Mouse (Mus musculus): ENCODE measurements around the gene Cacna2d3. TPM values are rescaled to one million over a fixed set of nuclear protein-coding genes. Genes with fewer than 3 reads are reported as not detected.

The Cacna2d3 gene
- polyA plus RNA-seq, 1 experiment from 2014 or later = 2.0 TPM

GRCm38 (mm10) chr14:29385500-29385899, 336.2 kb downstream of the Cacna2d3 start:
- ATAC-seq (ENCODE audit: insufficient number of reproducible peaks, low FRiP score, low TSS enrichment, low read depth) = no peak
- H3K36me3 ChIP-seq (ENCODE audit: control insufficient read depth, insufficient read depth, low read length) = no peaks in the 10 kb centered on the region
- H3K4me2 ChIP-seq (ENCODE audit: low read depth, severe bottlenecking) = no peak overlapping the region
- H3K27ac ChIP-seq (replicated peaks; ENCODE audit: low read depth, low read length) = no peak overlapping the region
- H3K9me3 ChIP-seq (ENCODE audit: control insufficient read depth, low read length) = no peaks in the 10 kb centered on the region
- no peaks in the 10 kb centered on the region for H3K4me1 ChIP-seq (ENCODE audit: control insufficient read depth, insufficient read depth, low read length)
- H3K27me3 ChIP-seq (ENCODE audit: control insufficient read depth, insufficient read depth, low read length) = no peaks in the 10 kb centered on the region
- H3K4me3 ChIP-seq (ENCODE audit: low read depth, low read length) = no peak overlapping the region
- no peak overlapping the region for H3K9ac ChIP-seq (ENCODE audit: low read length)
- DNase-seq (ENCODE audit: low spot score) = no peak

GRCm38 (mm10) chr14:29382786-29383185, 338.9 kb downstream of the Cacna2d3 start:
- no peak for ATAC-seq (ENCODE audit: insufficient number of reproducible peaks, low FRiP score, low TSS enrichment, low read depth)
- no peaks in the 10 kb centered on the region for H3K4me1 ChIP-seq (ENCODE audit: control insufficient read depth, insufficient read depth, low read length)
- 86% methylated on average over 2 of the region's 2 CpGs for WGBS

GRCm38 (mm10) chr14:29366911-29367310, 354.8 kb downstream of the Cacna2d3 start:
- no peaks in the 10 kb centered on the region for H3K9me3 ChIP-seq (ENCODE audit: control insufficient read depth, low read length)
- no peaks in the 10 kb centered on the region for H3K27me3 ChIP-seq (ENCODE audit: control insufficient read depth, insufficient read depth, low read length)
- DNase-seq (ENCODE audit: low spot score) (no peak), ATAC-seq (ENCODE audit: insufficient number of reproducible peaks, low FRiP score, low TSS enrichment, low read depth) (no peak)
- no peaks in the 10 kb centered on the region for H3K4me1 ChIP-seq (ENCODE audit: control insufficient read depth, insufficient read depth, low read length)
- no peak overlapping the region for H3K9ac ChIP-seq (ENCODE audit: low read length)
- WGBS = 69% methylated on average over 5 of the region's 5 CpGs
- H3K4me3 ChIP-seq (ENCODE audit: low read depth, low read length) = no peak overlapping the region
- no peaks in the 10 kb centered on the region for H3K36me3 ChIP-seq (ENCODE audit: control insufficient read depth, insufficient read depth, low read length)
- H3K27ac ChIP-seq (replicated peaks; ENCODE audit: low read depth, low read length) = no peak overlapping the region
- H3K4me2 ChIP-seq (ENCODE audit: low read depth, severe bottlenecking) = no peak overlapping the region

More at GRCm38 (mm10) chr14:29382786-29383185, 338.9 kb downstream of the Cacna2d3 start:
- H3K9me3 ChIP-seq (ENCODE audit: control insufficient read depth, low read length) = no peaks in the 10 kb centered on the region
- DNase-seq (ENCODE audit: low spot score) = no peak
- H3K27me3 ChIP-seq (ENCODE audit: control insufficient read depth, insufficient read depth, low read length) = no peaks in the 10 kb centered on the region
- H3K36me3 ChIP-seq (ENCODE audit: control insufficient read depth, insufficient read depth, low read length) = no peaks in the 10 kb centered on the region
- no peak overlapping the region for H3K9ac ChIP-seq (ENCODE audit: low read length)
- no peak overlapping the region for H3K4me3 ChIP-seq (ENCODE audit: low read depth, low read length)
- H3K27ac ChIP-seq (replicated peaks; ENCODE audit: low read depth, low read length) = no peak overlapping the region
- no peak overlapping the region for H3K4me2 ChIP-seq (ENCODE audit: low read depth, severe bottlenecking)

GRCm38 (mm10) chr14:29362448-29362847, 359.2 kb downstream of the Cacna2d3 start:
- no peak overlapping the region for H3K4me2 ChIP-seq (ENCODE audit: low read depth, severe bottlenecking)
- H3K27me3 ChIP-seq (ENCODE audit: control insufficient read depth, insufficient read depth, low read length) = no peaks in the 10 kb centered on the region
- H3K27ac ChIP-seq (replicated peaks; ENCODE audit: low read depth, low read length) = no peak overlapping the region
- DNase-seq (ENCODE audit: low spot score) (no peak), ATAC-seq (ENCODE audit: insufficient number of reproducible peaks, low FRiP score, low TSS enrichment, low read depth) (no peak)
- H3K9ac ChIP-seq (ENCODE audit: low read length) = no peak overlapping the region
- WGBS = 67% methylated on average over 3 of the region's 3 CpGs
- H3K9me3 ChIP-seq (ENCODE audit: control insufficient read depth, low read length) = no peaks in the 10 kb centered on the region
- no peaks in the 10 kb centered on the region for H3K36me3 ChIP-seq (ENCODE audit: control insufficient read depth, insufficient read depth, low read length)
- H3K4me1 ChIP-seq (ENCODE audit: control insufficient read depth, insufficient read depth, low read length) = no peaks in the 10 kb centered on the region
- no peak overlapping the region for H3K4me3 ChIP-seq (ENCODE audit: low read depth, low read length)

GRCm38 (mm10) chr14:29350627-29351026, 371.0 kb downstream of the Cacna2d3 start:
- DNase-seq (ENCODE audit: low spot score) (peak; percentile 24), ATAC-seq (ENCODE audit: insufficient number of reproducible peaks, low FRiP score, low TSS enrichment, low read depth) (no peak)
- no peaks in the 10 kb centered on the region for H3K36me3 ChIP-seq (ENCODE audit: control insufficient read depth, insufficient read depth, low read length)

GRCm38 (mm10) chr14:29341581-29341980, 380.1 kb downstream of the Cacna2d3 start:
- Histone ChIP-seq H3K27me3 (ENCODE audit: control insufficient read depth, insufficient read depth, low read length) (no peaks in the 10 kb centered on the region), H3K9me3 (ENCODE audit: control insufficient read depth, low read length) (no peaks in the 10 kb centered on the region), H3K4me2 (ENCODE audit: low read depth, severe bottlenecking) (no peak overlapping the region), H3K36me3 (ENCODE audit: control insufficient read depth, insufficient read depth, low read length) (no peaks in the 10 kb centered on the region), H3K4me3 (ENCODE audit: low read depth, low read length) (no peak overlapping the region), H3K9ac (ENCODE audit: low read length) (no peak overlapping the region), H3K27ac (replicated peaks; ENCODE audit: low read depth, low read length) (no peak overlapping the region), H3K4me1 (ENCODE audit: control insufficient read depth, insufficient read depth, low read length) (no peaks in the 10 kb centered on the region)
- DNase-seq (ENCODE audit: low spot score) (no peak), ATAC-seq (ENCODE audit: insufficient number of reproducible peaks, low FRiP score, low TSS enrichment, low read depth) (no peak)
- 90% methylated on average over 6 of the region's 6 CpGs for WGBS

More at GRCm38 (mm10) chr14:29350627-29351026, 371.0 kb downstream of the Cacna2d3 start:
- 27% methylated on average over 4 of the region's 4 CpGs for WGBS
- Histone ChIP-seq H3K9ac (ENCODE audit: low read length) (no peak overlapping the region), H3K27me3 (ENCODE audit: control insufficient read depth, insufficient read depth, low read length) (no peaks in the 10 kb centered on the region), H3K4me3 (ENCODE audit: low read depth, low read length) (no peak overlapping the region), H3K4me2 (ENCODE audit: low read depth, severe bottlenecking) (no peak overlapping the region), H3K27ac (replicated peaks; ENCODE audit: low read depth, low read length) (no peak overlapping the region), H3K4me1 (ENCODE audit: control insufficient read depth, insufficient read depth, low read length) (no peaks in the 10 kb centered on the region), H3K9me3 (ENCODE audit: control insufficient read depth, low read length) (no peaks in the 10 kb centered on the region)

- Histone ChIP-seq H3K9ac (ENCODE audit: low read length) (no peak overlapping the region), H3K9me3 (ENCODE audit: control insufficient read depth, low read length) (no peaks in the 10 kb centered on the region), H3K27me3 (ENCODE audit: control insufficient read depth, insufficient read depth, low read length) (no peaks in the 10 kb centered on the region), H3K4me3 (ENCODE audit: low read depth, low read length) (no peak overlapping the region), H3K36me3 (ENCODE audit: control insufficient read depth, insufficient read depth, low read length) (no peaks in the 10 kb centered on the region), H3K4me2 (ENCODE audit: low read depth, severe bottlenecking) (no peak overlapping the region), H3K4me1 (ENCODE audit: control insufficient read depth, insufficient read depth, low read length) (no peaks in the 10 kb centered on the region), H3K27ac (replicated peaks; ENCODE audit: low read depth, low read length) (no peak overlapping the region)
- WGBS = 56% methylated on average over 5 of the region's 5 CpGs
- DNase-seq (ENCODE audit: low spot score) (no peak), ATAC-seq (ENCODE audit: insufficient number of reproducible peaks, low FRiP score, low TSS enrichment, low read depth) (no peak)
These were observed 380.9 kb downstream of the Cacna2d3 start for GRCm38 (mm10) chr14:29340728-29341127.

- ATAC-seq (ENCODE audit: insufficient number of reproducible peaks, low FRiP score, low TSS enrichment, low read depth) (no peak), DNase-seq (ENCODE audit: low spot score) (no peak)
- Histone ChIP-seq H3K9me3 (ENCODE audit: control insufficient read depth, low read length) (no peaks in the 10 kb centered on the region), H3K27ac (replicated peaks; ENCODE audit: low read depth, low read length) (no peak overlapping the region), H3K4me1 (ENCODE audit: control insufficient read depth, insufficient read depth, low read length) (no peaks in the 10 kb centered on the region), H3K36me3 (ENCODE audit: control insufficient read depth, insufficient read depth, low read length) (no peaks in the 10 kb centered on the region), H3K9ac (ENCODE audit: low read length) (no peak overlapping the region), H3K4me3 (ENCODE audit: low read depth, low read length) (no peak overlapping the region), H3K27me3 (ENCODE audit: control insufficient read depth, insufficient read depth, low read length) (no peaks in the 10 kb centered on the region), H3K4me2 (ENCODE audit: low read depth, severe bottlenecking) (no peak overlapping the region)
- WGBS = 90% methylated on average over 5 of the region's 5 CpGs
These were observed 386.8 kb downstream of the Cacna2d3 start for GRCm38 (mm10) chr14:29334897-29335296.

GRCm38 (mm10) chr14:29334216-29334615, 387.4 kb downstream of the Cacna2d3 start:
- no peaks in the 10 kb centered on the region for H3K9me3 ChIP-seq (ENCODE audit: control insufficient read depth, low read length)
- no peak overlapping the region for H3K27ac ChIP-seq (replicated peaks; ENCODE audit: low read depth, low read length)
- no peak overlapping the region for H3K4me2 ChIP-seq (ENCODE audit: low read depth, severe bottlenecking)
- H3K36me3 ChIP-seq (ENCODE audit: control insufficient read depth, insufficient read depth, low read length) = no peaks in the 10 kb centered on the region
- DNase-seq (ENCODE audit: low spot score) (no peak), ATAC-seq (ENCODE audit: insufficient number of reproducible peaks, low FRiP score, low TSS enrichment, low read depth) (no peak)
- no peak overlapping the region for H3K9ac ChIP-seq (ENCODE audit: low read length)
- WGBS = 81% methylated on average over 2 of the region's 2 CpGs
- no peaks in the 10 kb centered on the region for H3K27me3 ChIP-seq (ENCODE audit: control insufficient read depth, insufficient read depth, low read length)
- no peaks in the 10 kb centered on the region for H3K4me1 ChIP-seq (ENCODE audit: control insufficient read depth, insufficient read depth, low read length)
- no peak overlapping the region for H3K4me3 ChIP-seq (ENCODE audit: low read depth, low read length)
